Mouse (Mus musculus) spleen, adult 18-20 months (tissue): ENCODE measurements around the gene Tra2a.
A peak's percentile ranks its signal among the peaks of the same experiment; 100 is the strongest.

Experiments used
- DNase-seq, 2 experiments: peaks; one replicate each; pipeline ENCODE4 v3.0.0; 2022; ENCODE audit warnings: mixed read lengths in 2 of 2

Tra2a gene

GRCm38 (mm10) chr6:49228126-49228679 is 35.6 kb downstream of the Tra2a start:
- DNase-seq: peak in 1 of 2 experiments; percentile 37

- peak in 1 of 2 experiments; percentile 36 for DNase-seq
Observed at GRCm38 (mm10) chr6:49227184-49227735, 36.6 kb downstream of the Tra2a start.

DNA sequence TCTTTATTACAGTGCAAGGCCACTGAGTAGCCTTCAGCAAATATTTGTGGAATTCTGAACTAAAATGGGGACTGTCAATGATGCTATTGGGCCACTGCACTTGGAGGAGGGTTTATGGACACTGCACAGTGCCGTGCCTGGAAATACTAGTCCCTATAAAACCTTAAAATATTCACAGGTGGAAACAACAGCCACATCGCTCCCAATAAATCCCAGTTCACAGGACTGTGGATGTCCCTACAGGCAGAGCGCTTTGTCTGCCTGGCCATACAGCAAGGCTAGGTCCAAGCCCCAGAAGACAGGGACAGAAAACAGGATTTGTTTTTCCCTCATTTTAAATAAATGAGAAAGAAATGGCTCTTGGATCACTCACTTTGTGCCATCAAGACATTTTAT is 38.1 kb downstream of the Tra2a start:
- no peak for DNase-seq

GRCm38 (mm10) chr6:49224923-49225727 is 38.7 kb downstream of the Tra2a start:
- no peak for DNase-seq

GRCm38 (mm10) chr6:49221906-49222305 is 41.9 kb downstream of the Tra2a start:
- DNase-seq: no peak

- no peak for DNase-seq
Observed at GRCm38 (mm10) chr6:49219920-49220604, 43.8 kb downstream of the Tra2a start.

- no peak for DNase-seq
Observed at GRCm38 (mm10) chr6:49219001-49219560, 44.8 kb downstream of the Tra2a start.

DNA sequence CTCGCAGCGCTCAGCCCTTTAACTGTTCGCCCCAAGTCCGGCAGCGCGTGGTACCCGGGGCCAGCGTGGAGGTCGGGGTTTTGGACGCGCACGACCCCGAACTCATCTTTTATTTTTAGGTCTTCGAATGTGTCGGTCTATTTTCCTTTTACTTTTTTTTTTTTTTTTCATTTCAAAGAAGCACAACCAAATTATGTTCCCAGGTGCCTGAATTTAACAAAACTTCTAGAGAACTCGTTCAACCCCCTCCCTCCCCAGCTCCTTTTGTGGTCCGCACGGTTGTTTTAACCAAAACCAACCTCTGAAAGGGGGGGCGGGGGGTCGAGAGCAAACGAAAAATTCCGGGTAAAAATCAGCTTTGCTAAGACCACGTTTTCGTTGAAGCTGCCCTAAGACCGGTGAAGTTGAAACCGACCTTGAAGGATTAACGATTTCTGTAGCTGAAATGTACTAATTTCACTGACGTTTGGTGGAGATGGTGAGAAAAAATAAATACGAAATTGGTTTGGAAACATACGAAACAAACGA is 45.5 kb downstream of the Tra2a start:
- DNase-seq: peak in 1 of 2 experiments; percentile 10

GRCm38 (mm10) chr6:49217581-49218274 is 46.1 kb downstream of the Tra2a start:
- DNase-seq: peak; percentile 52 to 58

DNA sequence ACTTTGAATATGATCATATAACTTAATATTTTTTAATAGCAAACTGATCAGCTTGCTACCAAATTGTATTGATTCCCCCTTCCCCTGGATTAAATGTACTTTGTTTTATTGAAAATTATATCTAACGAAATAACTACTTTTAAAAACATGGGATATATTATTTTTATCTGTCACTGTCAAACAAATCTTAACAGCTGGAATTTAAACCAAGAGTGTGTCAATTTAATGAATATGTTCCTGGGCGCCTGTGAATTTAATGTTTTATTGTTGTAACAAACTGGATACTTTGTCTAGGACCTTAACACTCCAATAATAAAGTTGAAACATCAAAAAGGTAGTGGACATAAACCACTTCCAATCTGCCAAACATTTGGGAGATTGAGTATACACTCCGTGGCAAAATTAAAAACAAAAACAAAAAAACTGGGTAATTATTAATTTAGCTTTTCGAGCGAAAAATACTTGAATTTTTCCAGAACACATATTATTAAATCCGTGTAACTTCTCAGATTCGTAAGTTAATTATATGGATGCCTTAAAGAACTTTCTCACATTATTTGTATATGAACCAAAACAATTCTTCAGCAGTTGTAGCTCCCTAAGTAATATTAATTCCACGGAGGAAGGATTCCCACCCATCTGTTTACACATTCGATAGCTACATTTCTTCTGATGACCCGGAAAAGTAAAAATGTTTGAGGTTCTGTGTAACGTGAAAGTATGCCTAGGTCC is 46.9 kb downstream of the Tra2a start:
- no peak for DNase-seq

DNA sequence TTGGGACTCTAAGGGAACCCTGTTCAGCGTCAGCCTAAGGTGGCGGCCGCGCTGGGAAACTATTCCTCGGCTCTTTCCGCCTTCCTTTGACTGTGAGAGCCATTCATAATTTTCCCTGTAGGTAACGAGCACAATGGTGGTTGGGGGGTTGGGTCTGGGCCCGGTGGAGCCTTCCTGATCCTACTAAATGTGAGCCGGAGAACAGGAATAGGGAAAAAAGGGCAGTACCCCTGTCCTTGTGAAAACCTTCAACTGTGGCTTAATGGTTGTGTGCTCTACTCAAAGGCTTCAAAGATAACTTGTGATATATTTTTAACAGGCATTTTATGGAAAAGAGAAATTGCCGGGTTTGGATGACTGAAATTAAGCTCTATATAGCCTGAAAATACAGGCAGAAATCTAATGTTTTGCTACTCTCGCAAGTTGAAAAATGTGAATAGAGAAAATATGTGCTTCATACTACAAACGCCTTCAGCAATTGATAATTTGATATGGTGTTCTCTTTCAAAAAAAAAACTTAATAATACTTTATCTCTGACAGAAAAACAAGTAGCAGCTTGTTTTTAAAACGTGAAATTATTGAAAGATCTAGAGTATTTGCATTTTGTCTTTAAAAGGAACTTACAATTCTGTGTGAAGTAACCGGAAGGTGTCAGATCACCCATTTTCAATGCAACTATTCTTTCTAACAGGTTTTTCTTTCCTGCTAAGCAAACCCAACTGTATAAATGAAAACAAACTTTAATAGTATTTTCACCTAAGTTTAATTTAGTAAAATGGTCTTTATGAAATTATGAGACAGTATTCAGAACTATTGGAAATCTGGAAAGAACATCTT is 47.9 kb downstream of the Tra2a start:
- peak in 1 of 2 experiments; percentile 15 for DNase-seq

GRCm38 (mm10) chr6:49214928-49215747 is 48.7 kb downstream of the Tra2a start, which contains the start of gene Igf2bp3:
Gene Igf2bp3, minus strand, starts transcription at chr6:49214957.
- DNase-seq: peak; percentile 29 to 54

DNA sequence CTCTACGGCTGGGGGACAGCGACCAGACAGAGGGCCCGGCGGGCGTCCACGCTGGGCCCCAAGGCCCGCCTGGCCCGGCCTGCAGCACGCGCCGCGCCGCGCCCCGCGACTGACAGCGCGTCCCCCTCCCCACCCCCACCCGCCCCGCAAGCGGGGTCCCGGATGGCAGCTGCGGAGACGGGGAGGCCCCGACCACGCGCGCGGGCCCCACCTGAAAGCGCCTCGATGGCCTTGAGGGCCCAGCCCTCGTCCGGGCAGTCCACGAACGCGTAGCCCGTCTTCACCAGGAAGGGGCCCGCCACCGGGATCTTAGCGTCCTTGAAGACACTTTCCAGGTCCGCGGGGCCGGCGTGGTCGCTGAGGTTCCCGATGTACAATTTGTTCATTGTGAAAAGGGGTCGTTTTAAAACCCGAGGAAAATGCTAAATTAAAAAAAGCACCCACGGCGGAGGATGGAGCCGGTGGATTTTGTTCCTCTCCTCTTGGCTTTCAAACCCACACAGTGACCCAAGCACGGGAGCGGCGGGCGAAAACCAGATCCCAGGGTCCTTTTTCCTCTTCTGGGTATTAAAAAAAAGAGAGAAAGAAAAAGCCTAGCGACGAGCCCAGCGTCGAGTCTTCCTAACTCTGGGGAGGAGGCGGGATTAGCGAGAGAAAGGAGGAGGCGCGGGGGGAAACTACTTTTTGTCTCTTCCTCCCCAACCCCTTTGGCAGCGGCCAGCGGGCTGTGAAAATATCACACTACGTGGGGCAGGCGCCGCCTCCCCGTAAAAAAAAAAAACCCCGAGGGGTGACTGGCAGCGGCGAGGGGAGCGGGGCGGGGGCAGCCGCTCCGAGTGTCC is 49.5 kb downstream of the Tra2a start:
- peak; percentile 15 to 22 for DNase-seq

- peak; percentile 7 to 23 for DNase-seq
Observed at GRCm38 (mm10) chr6:49213581-49214085, 50.2 kb downstream of the Tra2a start.

GRCm38 (mm10) chr6:49212931-49213580 is 50.8 kb downstream of the Tra2a start:
- no peak for DNase-seq

DNA sequence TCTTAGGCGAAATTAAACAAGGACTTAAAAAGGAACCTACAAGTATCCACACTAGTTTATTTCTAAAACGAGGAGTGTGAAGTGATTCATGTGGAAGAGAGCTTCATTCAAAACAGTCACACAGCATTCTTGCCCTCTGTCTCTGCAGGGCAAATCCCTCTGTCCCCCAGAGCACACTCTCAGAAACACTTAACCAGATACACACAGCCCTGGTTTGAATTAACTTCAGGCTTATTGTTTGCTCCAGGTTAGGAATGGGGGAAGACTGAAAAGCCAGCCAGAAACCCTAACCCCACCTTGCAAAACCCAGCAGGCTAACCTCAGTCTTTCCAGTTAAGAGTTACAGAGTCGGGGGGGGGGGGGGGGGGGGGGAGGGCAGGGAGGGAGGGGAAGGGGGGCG is 51.7 kb downstream of the Tra2a start:
- DNase-seq: no peak

- no peak for DNase-seq
Observed at GRCm38 (mm10) chr6:49211596-49211995, 52.2 kb downstream of the Tra2a start.
